Mouse (Mus musculus): ENCODE measurements around the gene Pus3. TPM values are rescaled to one million over a fixed set of nuclear protein-coding genes. Genes with fewer than 3 reads are reported as not detected.

The Pus3 gene
- polyA plus RNA-seq, 1 experiment from 2014 or later: 18.9 TPM

GRCm38 (mm10) chr9:35556494-35557102 is 1.8 kb upstream of the Pus3 start:
- H3K36me3 ChIP-seq: peaks cover 3% of the 10 kb centered on the region
- H3K4me3 ChIP-seq (replicated peaks): no peak overlapping the region
- no peak overlapping the region for H3K27ac ChIP-seq
- 0 out of 2 replicates have a peak, but pooled peaks cover 11% of the 10 kb centered on the region for H3K4me1 ChIP-seq (replicated peaks)
- no peaks in the 10 kb centered on the region for H3K27me3 ChIP-seq (replicated peaks)
- no peaks in the 10 kb centered on the region for H3K9me3 ChIP-seq
- no peak overlapping the region for H3K9ac ChIP-seq
- no peak for ATAC-seq
- 66% methylated on average over 12 of the region's 12 CpGs for WGBS
- no peak overlapping the region for H3K4me2 ChIP-seq (replicated peaks)

- H3K4me2 ChIP-seq (replicated peaks): peak overlapping the region; percentile 99
- ATAC-seq: peak; percentile 91
- H3K27ac ChIP-seq: 0 out of 2 replicates have a peak overlapping the region, but pooled peaks have one; percentile 23
- 2% methylated on average over 31 of the region's 31 CpGs for WGBS
- H3K27me3 ChIP-seq (replicated peaks): no peaks in the 10 kb centered on the region
- H3K9me3 ChIP-seq: no peaks in the 10 kb centered on the region
- H3K4me1 ChIP-seq (replicated peaks): 0 out of 2 replicates have a peak, but pooled peaks cover 11% of the 10 kb centered on the region
- peaks cover 6% of the 10 kb centered on the region for H3K36me3 ChIP-seq
- H3K4me3 ChIP-seq (replicated peaks): peak overlapping the region; percentile 61
- H3K9ac ChIP-seq: peak overlapping the region; percentile 57
These were observed 855 bp downstream of the Pus3 start for GRCm38 (mm10) chr9:35559009-35559890.

- Histone ChIP-seq H3K4me2 (replicated peaks) (no peak overlapping the region), H3K36me3 (peaks cover 6% of the 10 kb centered on the region), H3K9me3 (no peaks in the 10 kb centered on the region), H3K4me3 (replicated peaks) (no peak overlapping the region), H3K27ac (no peak overlapping the region), H3K9ac (no peak overlapping the region), H3K4me1 (replicated peaks) (0 out of 2 replicates have a peak, but pooled peaks cover 11% of the 10 kb centered on the region), H3K27me3 (replicated peaks) (no peaks in the 10 kb centered on the region)
- no peak for ATAC-seq
- WGBS: 95% methylated on average over 11 of the region's 11 CpGs
These were observed 2.7 kb downstream of the Pus3 start for GRCm38 (mm10) chr9:35561076-35561475.

- whole genome bisulfite sequencing: 87% methylated on average over 6 of the region's 6 CpGs
- no peak overlapping the region for H3K4me3 ChIP-seq (replicated peaks)
- ATAC-seq: no peak
- no peaks in the 10 kb centered on the region for H3K9me3 ChIP-seq
- no peak overlapping the region for H3K9ac ChIP-seq
- peaks cover 13% of the 10 kb centered on the region; the same call in 1 of the 2 replicates for H3K4me1 ChIP-seq (replicated peaks)
- H3K36me3 ChIP-seq: peaks cover 10% of the 10 kb centered on the region
- no peak overlapping the region for H3K27ac ChIP-seq
- no peaks in the 10 kb centered on the region for H3K27me3 ChIP-seq (replicated peaks)
- H3K4me2 ChIP-seq (replicated peaks): no peak overlapping the region
These were observed 3.2 kb downstream of the Pus3 start for GRCm38 (mm10) chr9:35561583-35561982.

- Histone ChIP-seq H3K9me3 (no peaks in the 10 kb centered on the region), H3K4me1 (replicated peaks) (peaks cover 8% of the 10 kb centered on the region; the same call in 1 of the 2 replicates), H3K9ac (no peak overlapping the region), H3K4me3 (replicated peaks) (no peak overlapping the region), H3K36me3 (peaks cover 13% of the 10 kb centered on the region), H3K27ac (no peak overlapping the region), H3K4me2 (replicated peaks) (no peak overlapping the region), H3K27me3 (replicated peaks) (no peaks in the 10 kb centered on the region)
- WGBS: 91% methylated on average over 5 of the region's 5 CpGs
- no peak for ATAC-seq
These were observed 6.3 kb downstream of the Pus3 start for GRCm38 (mm10) chr9:35564536-35565240.

GRCm38 (mm10) chr9:35567995-35568394 is 9.6 kb downstream of the Pus3 start:
- no peak overlapping the region for H3K4me2 ChIP-seq (replicated peaks)
- H3K4me1 ChIP-seq (replicated peaks): peaks cover 3% of the 10 kb centered on the region; the same call in 1 of the 2 replicates
- no peaks in the 10 kb centered on the region for H3K9me3 ChIP-seq
- H3K27ac ChIP-seq: no peak overlapping the region
- H3K9ac ChIP-seq: no peak overlapping the region
- H3K4me3 ChIP-seq (replicated peaks): no peak overlapping the region
- H3K27me3 ChIP-seq (replicated peaks): no peaks in the 10 kb centered on the region
- H3K36me3 ChIP-seq: peaks cover 7% of the 10 kb centered on the region; the same call in 1 of the 2 replicates
- 89% methylated on average over 3 of the region's 3 CpGs for WGBS
- no peak for ATAC-seq

- peak; percentile 99 for ATAC-seq
- Histone ChIP-seq H3K27ac (peak within 1 kb of the TSS; percentile 93), H3K9ac (peak within 1 kb of the TSS; percentile 87), H3K9me3 (no peaks in the 10 kb centered on the region), H3K4me1 (replicated peaks) (peaks cover 3% of the 10 kb centered on the region; the same call in 1 of the 2 replicates), H3K36me3 (peaks cover 7% of the 10 kb centered on the region; the same call in 1 of the 2 replicates), H3K4me2 (replicated peaks) (peak within 1 kb of the TSS; percentile 79), H3K4me3 (replicated peaks) (peak within 1 kb of the TSS; percentile 81), H3K27me3 (replicated peaks) (peaks cover 3% of the 10 kb centered on the region)
- under 1% methylated on average over 86 of the region's 86 CpGs for WGBS
These were observed 11.5 kb downstream of the Pus3 start, which contains the start of the genes Pate2 and Hyls1 for GRCm38 (mm10) chr9:35569571-35570534. Gene Pate2, plus strand, starts transcription at chr9:35570284. Gene Hyls1, minus strand, starts transcription at chr9:35570398.

GRCm38 (mm10) chr9:35570663-35571062 is 12.3 kb downstream of the Pus3 start:
- H3K9ac ChIP-seq: no peak overlapping the region

GRCm38 (mm10) chr9:35574416-35574815 is 16.0 kb downstream of the Pus3 start:
- H3K4me2 ChIP-seq (replicated peaks): peak overlapping the region; percentile 58
- no peaks in the 10 kb centered on the region for H3K4me1 ChIP-seq (replicated peaks)
- peaks cover 3% of the 10 kb centered on the region for H3K27me3 ChIP-seq (replicated peaks)
- H3K27ac ChIP-seq: no peak overlapping the region
- 7% methylated on average over 32 of the region's 32 CpGs for WGBS
- no peaks in the 10 kb centered on the region for H3K36me3 ChIP-seq
- no peak overlapping the region for H3K9ac ChIP-seq
- H3K4me3 ChIP-seq (replicated peaks): peak overlapping the region; percentile 25; the same call in 1 of the 2 replicates
- ATAC-seq: no peak
- H3K9me3 ChIP-seq: no peaks in the 10 kb centered on the region

More at GRCm38 (mm10) chr9:35570663-35571062, 12.3 kb downstream of the Pus3 start:
- peak overlapping the region; percentile 57 for H3K4me2 ChIP-seq (replicated peaks)
- H3K27ac ChIP-seq: no peak overlapping the region
- peak overlapping the region; percentile 81 for H3K4me3 ChIP-seq (replicated peaks)
- WGBS: 14% methylated on average over 5 of the region's 5 CpGs
- ATAC-seq: peak; percentile 6; the same call in 1 of the 2 replicates
- H3K36me3 ChIP-seq: peaks cover 7% of the 10 kb centered on the region; the same call in 1 of the 2 replicates
- peaks cover 3% of the 10 kb centered on the region for H3K27me3 ChIP-seq (replicated peaks)
- H3K4me1 ChIP-seq (replicated peaks): peaks cover 3% of the 10 kb centered on the region; the same call in 1 of the 2 replicates
- H3K9me3 ChIP-seq: no peaks in the 10 kb centered on the region

- Histone ChIP-seq H3K4me3 (replicated peaks) (no peak overlapping the region), H3K36me3 (no peaks in the 10 kb centered on the region), H3K4me1 (replicated peaks) (no peaks in the 10 kb centered on the region), H3K9me3 (no peaks in the 10 kb centered on the region), H3K27me3 (replicated peaks) (no peaks in the 10 kb centered on the region), H3K9ac (no peak overlapping the region), H3K27ac (no peak overlapping the region), H3K4me2 (replicated peaks) (no peak overlapping the region)
- 36% methylated on average over 1 of the region's 1 CpGs for WGBS
- ATAC-seq: no peak
These were observed 29.3 kb downstream of the Pus3 start for GRCm38 (mm10) chr9:35587674-35588073.

- H3K27ac ChIP-seq: no peak overlapping the region
- H3K4me2 ChIP-seq (replicated peaks): no peak overlapping the region
- no peak for ATAC-seq
- no peaks in the 10 kb centered on the region for H3K27me3 ChIP-seq (replicated peaks)
- H3K4me3 ChIP-seq (replicated peaks): no peak overlapping the region
- no peak overlapping the region for H3K9ac ChIP-seq
- 12% methylated on average over 2 of the region's 2 CpGs for WGBS
- H3K9me3 ChIP-seq: no peaks in the 10 kb centered on the region
- H3K4me1 ChIP-seq (replicated peaks): no peaks in the 10 kb centered on the region
- no peaks in the 10 kb centered on the region for H3K36me3 ChIP-seq
These were observed 34.5 kb downstream of the Pus3 start for GRCm38 (mm10) chr9:35592903-35593302.
